Mouse (Mus musculus) erythroblast, embryonic 14.5 days (primary cell): ENCODE data around the gene Col8a1. TPM values are rescaled to one million over a fixed set of nuclear protein-coding genes. Genes with fewer than 3 reads are reported as not detected.

Experiments used
- H3K27me3 ChIP-seq: 2 replicates; pipeline ENCODE4 v1.6.1; 2012; ENCODE audit warnings: inconsistent platforms; ENCODE audit not compliant: control insufficient read depth
- H3K36me3 ChIP-seq: 2 replicates; pipeline ENCODE4 v1.6.1; 2012; ENCODE audit warnings: mild to moderate bottlenecking, inconsistent platforms; ENCODE audit not compliant: control insufficient read depth
- H3K4me1 ChIP-seq: 2 replicates; pipeline ENCODE4 v1.6.1; 2012; ENCODE audit warnings: inconsistent platforms; ENCODE audit not compliant: control insufficient read depth
- H3K4me3 ChIP-seq: replicated peaks from 2 replicates; pipeline ENCODE3; 2012; ENCODE audit warnings: moderate library complexity, mild to moderate bottlenecking, inconsistent platforms
- H3K9me3 ChIP-seq: 2 replicates; pipeline ENCODE4 v1.6.1; 2012; ENCODE audit warnings: low read length, inconsistent platforms, mixed read lengths; ENCODE audit not compliant: control insufficient read depth
- GATA1 ChIP-seq: IDR thresholded peaks from 2 replicates; pipeline ENCODE4 v1.6.1; 2012; ENCODE audit warnings: low read length, inconsistent platforms, mixed read lengths
- TAL1 ChIP-seq: IDR thresholded peaks from 3 replicates; pipeline ENCODE4 v1.6.1; 2012; ENCODE audit warnings: low read length, inconsistent platforms, mixed read lengths
- polyA plus RNA-seq: library from polyadenylated mRNA; stranded (reverse); fragments of >175 nt; gene quantifications from 2 replicates; pipeline ENCODE4 v1.2.3, GENCODE M21; 2012

The Col8a1 gene
- polyA plus RNA-seq = not detected in 2 replicates

DNA sequence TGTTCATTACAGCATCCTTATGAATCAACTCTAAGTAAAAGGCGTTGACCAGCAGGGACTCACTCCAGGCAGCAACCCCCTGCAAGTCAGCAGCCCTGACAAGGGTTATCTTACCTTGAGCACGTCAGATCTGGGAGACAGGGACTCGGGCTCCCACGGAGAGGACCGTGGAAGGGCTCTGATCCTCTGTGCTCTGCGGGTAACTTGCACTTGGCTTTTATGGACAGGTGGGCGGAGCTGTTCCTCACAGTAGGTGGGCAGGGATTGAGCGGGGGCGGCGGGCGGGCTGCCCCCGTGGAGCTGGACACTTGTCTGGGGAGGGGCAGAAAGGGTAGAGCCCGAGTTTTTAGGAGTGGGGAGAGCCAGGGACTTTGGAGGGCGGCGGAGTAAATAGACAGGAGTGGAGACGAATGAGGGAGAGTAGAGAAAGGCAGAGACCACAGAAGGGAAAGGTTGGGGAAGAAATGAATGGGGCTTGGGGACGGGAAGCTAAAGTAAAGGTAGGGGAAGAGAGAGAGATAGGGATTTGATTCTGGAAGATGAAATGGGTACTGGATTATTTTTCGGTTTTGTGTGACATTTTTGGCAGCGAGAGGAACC is at the start of gene Col8a1:
Gene Col8a1 (minus strand): TSS at position 212 of the 600 bp plus-strand sequence.
- no peaks in the 10 kb centered on the region for H3K9me3 ChIP-seq
- H3K4me1 ChIP-seq = no peaks in the 10 kb centered on the region
- H3K36me3 ChIP-seq = no peaks in the 10 kb centered on the region
- no peak within 1 kb of the TSS for H3K4me3 ChIP-seq
- TF ChIP-seq TAL1 (no peak), GATA1 (no peak)
- H3K27me3 ChIP-seq = peaks cover 15% of the 10 kb centered on the region

DNA sequence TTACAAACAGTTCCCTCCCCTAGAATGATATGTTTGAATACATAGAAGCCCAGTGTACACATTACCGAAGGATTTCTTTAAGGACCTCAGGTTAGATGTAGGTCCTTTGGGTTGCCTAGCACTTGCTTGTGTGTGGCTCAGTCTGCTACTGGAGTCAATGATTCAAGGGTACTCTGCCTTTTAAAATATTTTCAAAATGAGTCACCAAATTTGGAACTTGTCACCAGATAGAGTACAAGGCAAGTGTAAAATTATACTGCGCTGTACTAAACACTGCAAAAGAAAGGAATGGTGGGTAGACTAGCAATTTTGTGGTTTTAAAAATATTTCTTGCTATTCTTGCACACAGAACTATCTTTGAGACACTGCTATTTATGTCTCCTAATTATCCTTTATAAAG is 47.3 kb upstream of the Col8a1 start:
- no peaks in the 10 kb centered on the region for H3K4me1 ChIP-seq
- H3K36me3 ChIP-seq = no peaks in the 10 kb centered on the region
- H3K27me3 ChIP-seq = no peaks in the 10 kb centered on the region
- TF ChIP-seq TAL1 (no peak), GATA1 (no peak)
- no peaks in the 10 kb centered on the region for H3K9me3 ChIP-seq
- H3K4me3 ChIP-seq = no peak overlapping the region

DNA sequence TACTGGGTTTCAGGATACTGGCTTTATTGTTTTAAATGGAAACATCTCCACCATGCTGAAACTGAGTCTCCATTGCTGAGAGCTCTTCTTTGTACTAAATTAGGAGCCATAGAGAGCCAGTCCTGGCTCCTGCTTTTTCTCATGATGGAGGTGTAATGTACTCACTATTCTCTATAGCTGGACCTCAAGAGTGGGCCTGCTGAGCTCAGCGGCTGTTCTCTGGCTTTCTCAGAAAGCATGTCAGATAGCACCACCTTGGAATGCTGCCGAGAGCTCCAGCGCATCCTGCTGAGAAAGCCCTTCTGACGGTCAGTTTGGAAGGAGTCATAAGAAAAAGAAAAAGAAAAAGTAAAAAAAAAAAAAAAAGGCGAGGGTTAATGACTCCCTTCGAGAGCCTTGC is 41.8 kb upstream of the Col8a1 start:
- H3K4me1 ChIP-seq = no peaks in the 10 kb centered on the region
- TF ChIP-seq TAL1 (no peak), GATA1 (no peak)
- H3K27me3 ChIP-seq = no peaks in the 10 kb centered on the region
- H3K36me3 ChIP-seq = no peaks in the 10 kb centered on the region
- H3K4me3 ChIP-seq = no peak overlapping the region
- no peaks in the 10 kb centered on the region for H3K9me3 ChIP-seq

DNA sequence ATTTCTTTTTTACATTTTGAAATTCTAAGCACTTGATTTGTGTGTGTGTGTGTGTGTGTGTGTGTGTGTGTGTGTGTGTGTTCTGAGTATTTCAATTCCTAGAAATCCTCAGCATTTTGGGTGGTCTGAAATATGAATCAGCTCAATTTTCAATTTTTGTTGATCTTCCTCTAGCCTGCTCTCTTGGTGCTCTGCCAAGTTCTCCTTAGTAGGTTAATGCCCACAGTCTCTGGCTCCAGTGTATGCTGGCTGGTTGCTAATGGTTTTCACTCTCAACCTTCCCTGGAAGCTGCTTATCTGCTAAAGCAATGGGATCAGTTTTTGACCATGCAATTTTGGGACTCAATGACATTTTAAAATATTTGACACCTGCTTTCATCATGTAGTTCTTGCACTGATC is 24.5 kb upstream of the Col8a1 start:
- Histone ChIP-seq H3K36me3 (no peaks in the 10 kb centered on the region), H3K4me3 (no peak overlapping the region), H3K9me3 (no peaks in the 10 kb centered on the region), H3K27me3 (no peaks in the 10 kb centered on the region), H3K4me1 (no peaks in the 10 kb centered on the region)
- TF ChIP-seq GATA1 = no peak
- TF ChIP-seq TAL1 = no peak

DNA sequence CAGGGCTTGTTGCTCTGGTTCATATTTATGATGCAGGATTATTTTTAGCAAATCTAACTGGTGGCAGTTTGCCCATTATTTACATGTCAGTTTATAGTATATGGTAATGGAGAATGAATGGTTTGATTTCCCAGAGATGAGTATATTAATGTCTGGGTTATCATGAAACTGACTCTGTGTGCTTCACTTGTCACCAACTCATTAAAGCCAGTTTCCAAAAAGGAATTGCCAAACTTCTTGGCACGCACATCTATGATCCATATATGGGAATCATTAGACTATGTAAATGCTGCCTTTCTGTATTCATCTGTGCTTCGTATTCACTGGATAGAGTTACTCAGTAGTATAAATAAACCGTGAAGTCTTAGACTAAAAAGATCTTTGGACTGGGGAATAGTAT is 11.1 kb upstream of the Col8a1 start:
- Histone ChIP-seq H3K4me3 (no peak overlapping the region), H3K36me3 (no peaks in the 10 kb centered on the region), H3K27me3 (no peaks in the 10 kb centered on the region), H3K4me1 (no peaks in the 10 kb centered on the region), H3K9me3 (peaks cover 3% of the 10 kb centered on the region; the same call in 1 of the 2 replicates)
- TF ChIP-seq TAL1 (no peak), GATA1 (no peak)

DNA sequence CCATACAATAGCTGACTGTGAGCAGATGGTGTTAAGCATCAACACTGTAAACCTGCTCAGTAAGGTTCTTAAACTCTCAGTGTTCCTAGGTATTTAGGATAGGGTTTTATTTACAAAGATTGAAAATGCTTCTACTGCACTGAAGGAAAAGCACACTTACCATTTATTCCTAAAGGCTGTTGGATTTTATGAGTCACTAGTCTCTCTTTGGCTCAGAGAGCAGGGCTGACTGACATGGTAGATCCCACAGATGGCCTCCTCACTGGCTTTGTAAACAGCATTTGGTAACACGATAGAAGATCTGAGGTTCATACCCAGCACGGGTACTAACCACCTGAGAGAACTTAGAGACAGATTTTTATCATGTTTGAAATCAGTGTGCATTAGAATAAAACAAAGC is 5.3 kb upstream of the Col8a1 start:
- no peak for TF ChIP-seq TAL1
- TF ChIP-seq GATA1 = no peak
- Histone ChIP-seq H3K9me3 (peaks cover 3% of the 10 kb centered on the region; the same call in 1 of the 2 replicates), H3K27me3 (peaks cover 5% of the 10 kb centered on the region), H3K4me3 (no peak overlapping the region), H3K4me1 (no peaks in the 10 kb centered on the region), H3K36me3 (no peaks in the 10 kb centered on the region)

DNA sequence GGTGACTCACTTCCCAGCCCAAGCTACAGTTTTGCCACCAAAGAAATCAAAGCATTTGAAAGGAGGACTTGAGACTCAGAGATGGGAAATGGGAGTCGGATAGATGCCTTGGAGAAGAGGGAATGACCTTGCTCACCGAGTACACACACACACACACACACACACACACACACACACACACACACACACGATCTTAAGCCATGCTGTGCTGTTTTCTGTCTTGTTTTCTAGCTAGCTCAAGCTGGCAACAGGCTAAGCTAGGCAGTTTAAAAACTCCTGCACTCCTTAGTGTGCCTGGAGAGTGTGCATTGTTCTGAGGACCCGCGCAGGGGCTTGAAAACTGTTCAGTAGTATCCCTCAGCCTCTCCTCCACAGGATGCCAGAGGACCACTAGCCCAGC is 1.2 kb upstream of the Col8a1 start:
- H3K9me3 ChIP-seq = no peaks in the 10 kb centered on the region
- no peaks in the 10 kb centered on the region for H3K4me1 ChIP-seq
- no peaks in the 10 kb centered on the region for H3K36me3 ChIP-seq
- TF ChIP-seq TAL1 = no peak
- TF ChIP-seq GATA1 = no peak
- H3K4me3 ChIP-seq = no peak overlapping the region
- H3K27me3 ChIP-seq = peaks cover 15% of the 10 kb centered on the region

DNA sequence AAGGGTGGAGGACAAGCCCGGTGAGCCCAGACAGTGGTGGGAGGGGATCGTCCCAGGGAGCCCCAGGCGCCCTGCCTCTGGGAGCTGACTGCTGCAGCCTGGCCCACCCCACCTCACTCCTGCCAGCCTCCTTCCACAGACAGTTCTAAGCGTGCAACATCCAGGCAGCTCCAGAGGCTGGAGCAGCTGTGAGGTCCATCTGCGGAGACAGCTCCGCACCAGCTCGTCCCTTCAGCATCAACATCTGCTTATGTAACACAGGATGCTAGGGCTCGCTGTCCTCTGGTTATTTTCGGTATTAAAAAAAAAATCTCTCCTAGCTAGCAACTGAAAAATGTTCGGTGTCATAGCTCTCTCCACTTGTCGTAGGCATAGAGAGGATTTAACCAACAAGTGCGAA is 704 bp upstream of the Col8a1 start:
- Histone ChIP-seq H3K36me3 (no peaks in the 10 kb centered on the region), H3K4me3 (no peak overlapping the region), H3K27me3 (peaks cover 15% of the 10 kb centered on the region), H3K9me3 (no peaks in the 10 kb centered on the region), H3K4me1 (no peaks in the 10 kb centered on the region)
- TF ChIP-seq TAL1 = no peak
- no peak for TF ChIP-seq GATA1

DNA sequence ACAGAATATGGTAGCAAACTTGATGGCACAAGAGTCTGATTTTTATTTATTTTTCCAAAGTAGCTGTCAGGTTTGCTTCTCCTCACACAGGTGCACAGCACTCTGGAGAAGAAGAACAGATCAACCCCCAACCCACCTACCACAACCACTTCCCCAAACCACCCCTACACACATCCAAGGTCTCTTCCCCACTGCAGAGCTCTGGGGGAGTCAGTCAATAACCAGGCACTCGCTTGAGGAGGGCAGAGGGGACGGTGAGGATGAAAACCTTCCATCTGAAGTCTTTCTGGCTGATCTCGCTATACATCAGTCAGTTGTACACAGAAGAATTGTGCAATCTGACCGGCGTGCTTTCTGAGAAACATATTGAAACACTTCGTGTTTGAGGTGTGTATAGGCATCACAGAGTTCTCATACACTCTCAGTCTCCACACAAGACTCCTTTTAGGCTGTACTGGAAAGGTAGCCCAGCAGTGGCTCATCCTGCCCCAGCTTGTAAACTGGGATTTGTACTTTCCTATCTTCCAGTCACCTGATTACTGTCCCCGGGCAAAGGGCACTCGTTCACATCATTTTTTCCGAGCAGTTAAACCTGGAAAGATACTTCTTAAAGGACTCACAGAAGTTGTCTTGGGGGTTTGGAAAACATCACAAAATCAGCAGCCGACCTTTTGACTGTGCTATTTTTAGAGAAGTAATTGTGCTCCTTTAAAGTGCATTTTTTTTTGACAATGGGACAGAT is 827 bp downstream of the Col8a1 start:
- H3K9me3 ChIP-seq = no peaks in the 10 kb centered on the region

More for the DNA sequence above, 827 bp downstream of the Col8a1 start:
- no peak for TF ChIP-seq TAL1
- TF ChIP-seq GATA1 = no peak
- no peak overlapping the region for H3K4me3 ChIP-seq
- peaks cover 15% of the 10 kb centered on the region for H3K27me3 ChIP-seq
- H3K36me3 ChIP-seq = no peaks in the 10 kb centered on the region
- no peaks in the 10 kb centered on the region for H3K4me1 ChIP-seq
